Mouse (Mus musculus): ENCODE data around the gene Olfr530.

Olfr530 gene

DNA sequence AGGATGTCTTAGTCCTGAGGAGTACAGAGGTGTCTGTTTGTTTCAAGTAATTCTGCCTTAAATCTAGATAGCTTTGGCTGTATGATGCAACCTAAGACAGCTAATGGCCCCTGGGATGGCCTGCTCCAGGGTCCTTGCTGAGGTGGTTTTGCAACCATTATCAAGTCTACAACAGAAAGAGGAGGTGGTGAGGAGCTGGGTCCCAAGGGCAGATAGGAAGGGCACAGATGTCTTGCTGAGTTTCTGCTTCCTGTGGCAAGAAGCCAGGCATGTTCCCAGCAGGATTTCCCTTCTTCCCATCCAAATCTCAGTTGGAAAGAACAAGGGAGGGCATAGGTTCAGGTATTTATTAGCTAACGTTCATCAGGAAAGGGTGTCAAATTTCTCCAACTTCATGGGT, at the start of gene Olfr530:
Gene Olfr530 (minus strand): TSS at position 101 of the 400 bp plus-strand sequence.
- peak in 1 of 2 experiments; percentile 1 for DNase-seq

DNA sequence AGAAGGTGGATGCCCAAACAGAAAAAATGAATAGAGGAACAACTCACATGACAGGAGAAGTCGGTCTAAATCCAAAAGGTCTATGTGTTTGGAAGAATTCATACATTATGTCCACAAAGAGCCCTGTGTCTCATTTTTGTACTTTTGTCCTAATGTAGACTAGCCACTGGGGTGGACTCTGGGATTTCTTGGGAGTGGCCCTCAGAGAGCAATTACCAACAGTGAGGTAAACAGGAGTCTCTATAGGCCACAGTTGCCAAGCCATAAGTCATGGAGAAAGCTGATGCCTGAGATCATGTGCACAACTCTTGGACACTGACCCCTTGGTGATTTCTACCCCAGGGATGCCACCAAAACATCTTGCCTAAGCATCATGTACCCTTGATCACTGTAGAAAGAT, 45.4 kb upstream of the Olfr530 start, which contains the start of gene Olfr532:
Gene Olfr532 (minus strand): TSS at position 101 of the 400 bp plus-strand sequence.
- no peak for DNase-seq

DNA sequence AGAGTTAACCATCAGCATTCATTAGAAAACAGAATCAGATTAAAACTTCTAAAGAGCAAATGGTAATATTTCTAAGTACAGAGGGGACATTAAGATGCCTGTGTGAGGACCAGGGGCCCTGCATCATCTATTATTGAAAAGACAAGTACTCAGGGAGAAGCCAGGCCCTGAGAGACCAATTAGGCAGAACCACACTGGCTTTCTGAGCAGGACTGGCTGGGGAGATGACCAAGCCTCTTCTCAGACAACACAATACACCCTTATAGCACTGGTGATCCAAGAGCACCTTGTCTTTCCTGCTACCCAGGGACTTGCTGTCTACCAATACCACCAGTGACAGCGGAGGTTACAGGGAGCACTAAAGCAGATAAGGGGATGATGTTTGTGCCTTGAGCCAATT, 26.7 kb upstream of the Olfr530 start, which contains the start of gene Olfr531:
Gene Olfr531 (minus strand): TSS at position 101 of the 400 bp plus-strand sequence.
- no peak for DNase-seq

DNA sequence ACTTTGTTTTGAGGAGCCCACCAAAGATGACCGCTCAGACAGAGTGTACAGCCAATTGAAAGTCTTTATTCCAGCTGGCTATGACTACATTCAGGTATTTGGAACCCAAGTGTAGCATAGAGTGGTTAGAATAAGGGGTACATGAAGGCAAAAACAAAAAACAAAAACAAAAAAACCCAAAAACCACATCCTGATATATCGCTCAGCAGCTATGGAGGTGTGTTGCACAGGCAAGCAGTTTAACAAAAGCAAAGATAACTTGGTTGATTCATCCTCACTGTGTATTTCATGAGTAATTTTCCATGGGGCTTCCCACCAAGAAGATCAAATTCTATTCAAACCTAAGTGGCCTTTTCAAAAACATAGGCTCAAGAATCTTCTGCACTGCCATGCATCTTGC, 780 bp upstream of the Olfr530 start:
- DNase-seq: no peak

DNA sequence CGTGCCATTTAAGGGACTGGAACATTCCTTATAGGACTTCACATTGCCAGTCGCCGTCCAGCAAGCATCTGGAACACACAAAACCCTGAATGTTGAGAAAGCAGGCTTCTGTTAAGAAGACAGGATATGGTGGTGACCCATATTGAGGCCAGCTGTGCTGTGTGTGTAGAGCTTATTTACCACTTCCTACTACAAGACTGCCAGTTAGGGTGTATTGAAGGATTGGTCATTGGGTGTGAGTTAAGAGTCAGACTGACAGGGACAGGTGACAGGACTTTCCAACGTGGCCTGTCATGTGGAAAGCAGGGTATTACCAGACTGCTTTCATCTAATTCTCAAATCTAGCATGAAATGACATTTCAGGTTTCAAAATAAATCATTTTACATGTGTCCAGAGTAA, 1.8 kb downstream of the Olfr530 start:
- DNase-seq: no peak

DNA sequence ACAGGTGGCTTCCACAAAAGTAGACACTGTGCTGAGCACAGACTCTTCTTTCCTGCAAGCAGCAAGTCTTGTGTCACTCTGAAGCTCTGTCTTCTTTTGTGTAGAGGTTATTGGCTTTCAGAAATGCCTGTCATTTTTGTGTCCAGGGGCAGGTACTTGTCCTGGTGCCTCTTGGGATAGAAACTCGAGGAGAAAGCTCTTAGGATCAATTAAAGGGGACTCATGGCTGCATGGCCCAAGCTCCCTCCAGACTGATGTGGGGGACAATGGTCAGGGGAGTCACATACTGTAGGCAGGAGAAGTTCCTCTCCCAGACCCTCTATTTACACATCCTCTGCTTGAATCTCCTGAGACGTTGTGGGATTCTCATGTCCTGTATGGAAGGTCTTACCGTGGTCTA, 14.6 kb downstream of the Olfr530 start, which contains the start of gene Olfr60:
Gene Olfr60 (minus strand): TSS at position 101 of the 400 bp plus-strand sequence.
- no peak for DNase-seq

DNA sequence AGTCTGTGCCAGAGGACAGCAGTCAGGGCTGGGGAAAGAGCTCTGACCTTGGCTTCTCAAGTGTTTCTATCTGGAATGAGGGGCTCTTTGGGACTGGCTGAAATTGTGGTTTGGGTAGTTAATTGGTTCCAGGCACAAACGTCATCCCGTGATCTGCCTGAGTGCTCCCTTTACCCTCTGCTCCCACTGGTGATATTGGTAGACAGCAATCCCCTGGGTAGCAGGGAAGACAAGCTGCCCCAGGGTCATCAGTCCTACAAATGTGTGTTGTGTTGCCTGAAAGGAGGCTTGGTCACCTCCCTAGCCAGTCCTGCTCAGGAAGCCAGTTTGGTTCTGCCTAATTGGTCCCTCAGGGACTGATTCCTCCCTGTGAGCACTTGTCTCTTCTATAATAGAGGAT, 42.4 kb downstream of the Olfr530 start, which contains the start of gene Olfr527:
Gene Olfr527 (plus strand): TSS at position 301 of the 400 bp plus-strand sequence.
- no peak for DNase-seq

DNA sequence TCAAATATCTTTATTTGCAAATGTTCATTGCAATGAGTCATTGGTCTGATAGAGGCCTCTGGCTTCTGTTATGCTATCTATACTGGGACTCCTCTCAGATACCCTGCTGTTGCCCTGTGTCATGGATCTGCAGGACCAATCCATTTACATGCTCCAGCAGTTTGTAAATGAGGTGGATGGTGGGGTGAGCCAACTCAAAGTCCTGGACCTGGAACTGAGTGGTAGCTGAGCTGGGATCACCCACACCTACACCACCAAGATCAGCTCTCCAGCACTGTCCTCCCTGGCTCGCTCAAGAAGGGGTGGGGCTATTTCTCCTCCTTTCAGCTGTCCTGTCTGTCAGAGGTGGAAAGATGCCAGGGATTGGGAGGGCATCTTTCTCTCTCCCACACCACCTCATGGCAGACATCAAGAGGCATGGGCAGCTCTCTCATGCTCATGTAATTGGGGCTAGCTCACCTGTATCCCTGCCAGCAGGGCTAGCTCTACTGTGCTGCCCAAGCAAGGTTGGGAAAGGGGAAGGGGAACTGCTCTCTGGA, 46.3 kb downstream of the Olfr530 start:
- peak; percentile 51 to 58 for DNase-seq
